Mouse (Mus musculus) embryonic fibroblast, embryonic 13.5 days (primary cell): ENCODE data around the gene Kcnh6.

Source experiments
- CTCF ChIP-seq: IDR thresholded peaks from 2 replicates; pipeline ENCODE4 v1.5.1; 2011; ENCODE audit warnings: mild to moderate bottlenecking, control low read depth, low read length, moderate library complexity, borderline replicate concordance; ENCODE audit not compliant: insufficient read depth
- POLR2A ChIP-seq: IDR thresholded peaks from 2 replicates; pipeline ENCODE4 v1.6.1; 2011; ENCODE audit warnings: low read depth, mild to moderate bottlenecking, control low read depth, low read length, moderate library complexity

GRCm38 (mm10) chr11:105990231-105990630 is 17.7 kb upstream of the Kcnh6 start:
- TF ChIP-seq POLR2A (no peak), CTCF (no peak)
